Mouse (Mus musculus): ENCODE results near the gene Atoh8.

DNA sequence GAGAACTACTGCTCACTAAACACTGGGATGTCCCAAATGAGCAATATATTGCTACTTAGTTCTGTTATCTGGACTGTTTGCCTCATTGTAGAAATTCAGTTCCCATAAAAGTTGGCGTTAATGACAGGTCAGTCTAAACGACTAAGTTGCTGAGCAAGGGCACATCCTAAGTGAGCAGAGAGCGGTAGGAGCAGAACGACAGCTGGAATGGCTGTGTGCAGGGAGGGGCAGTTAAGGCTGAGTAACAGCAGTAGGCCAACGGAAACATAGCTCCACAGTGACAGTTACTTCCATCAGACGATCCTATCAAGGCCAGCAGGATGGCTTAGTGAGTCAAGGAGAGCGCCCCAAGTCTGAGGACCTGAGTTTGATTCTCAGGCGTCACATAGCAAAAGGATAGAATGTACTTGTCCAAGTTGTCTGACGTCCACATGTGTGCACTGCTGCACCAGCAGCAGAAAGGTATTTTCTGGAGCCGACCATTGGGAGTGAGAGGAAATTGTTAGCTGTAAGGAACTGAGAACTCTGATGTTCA, 75.4 kb downstream of the Atoh8 start:
- TF ChIP-seq CTCF (IDR thresholded peaks at IDR 0.05; ENCODE audit: low read depth) (no peak), EP300 (IDR thresholded peaks at IDR 0.05; ENCODE audit: low read depth) (no peak)

All from liver, embryonic 14.5 days (tissue).